Mouse (Mus musculus) limb, embryonic 11.5 days (tissue): ENCODE measurements around the gene Eid1. TPM values are rescaled to one million over a fixed set of nuclear protein-coding genes. Genes with fewer than 3 reads are reported as not detected.

ENCODE experiments used
- ATAC-seq: fragments of 200-750 bp; cut with Nextera tagmentation; 2 replicates; pipeline ENCODE4 v1.8.0; 2017; ENCODE audit warnings: low read depth; ENCODE audit not compliant: insufficient number of reproducible peaks, low FRiP score, low TSS enrichment
- DNase-seq: peaks from one replicate; pipeline ENCODE4 v3.0.0-alpha.2; 2015; ENCODE audit warnings: low spot score
- H3K27ac ChIP-seq: fragments of 300-500 bp; sonication (generic); replicated peaks from 2 replicates; pipeline ENCODE4 v1.5.1; 2014; ENCODE audit warnings: low read depth, mild to moderate bottlenecking, low read length
- H3K27me3 ChIP-seq: fragments of 300-500 bp; sonication (generic); 2 replicates; pipeline ENCODE4 v1.6.1; 2014; ENCODE audit warnings: mild to moderate bottlenecking, low read length, mixed read lengths; ENCODE audit not compliant: control insufficient read depth, insufficient read depth
- H3K36me3 ChIP-seq: fragments of 300-500 bp; sonication (generic); 2 replicates; pipeline ENCODE4 v1.6.1; 2014; ENCODE audit warnings: mild to moderate bottlenecking, low read length, moderate library complexity, mixed read lengths; ENCODE audit not compliant: control insufficient read depth, insufficient read depth
- H3K4me1 ChIP-seq: fragments of 300-500 bp; sonication (generic); 2 replicates; pipeline ENCODE4 v1.6.1; 2014; ENCODE audit warnings: low read length, mixed read lengths; ENCODE audit not compliant: control insufficient read depth, insufficient read depth
- H3K4me2 ChIP-seq: fragments of 300-500 bp; sonication (generic); 2 replicates; pipeline ENCODE4 v1.6.1; 2014; ENCODE audit warnings: low read depth, mild to moderate bottlenecking, moderate library complexity; ENCODE audit not compliant: severe bottlenecking
- H3K4me3 ChIP-seq: fragments of 300-500 bp; sonication (generic); 2 replicates; pipeline ENCODE4 v1.5.1; 2014; ENCODE audit warnings: low read depth, low read length
- H3K9ac ChIP-seq: fragments of 300-500 bp; sonication (generic); 2 replicates; pipeline ENCODE4 v1.6.1; 2014; ENCODE audit warnings: mild to moderate bottlenecking, low read length
- H3K9me3 ChIP-seq: fragments of 300-500 bp; sonication (generic); 2 replicates; pipeline ENCODE4 v1.6.1; 2016; ENCODE audit warnings: low read length; ENCODE audit not compliant: control insufficient read depth
- WGBS: fragments of 180-500 bp; shearing (Covaris S2); extraction: QIAGEN DNeasy Blood & Tissue Kit; methylation state at CpG from one replicate; pipeline ENCODE4 v1.1.7; 2014; 5-methylcytosine and 5-hydroxymethylcytosine counted together
- polyA plus RNA-seq: library from polyadenylated mRNA; unstranded; fragments of >200 nt; fragmentation: Nextera tagmentation; extraction: Ambion mirVana; gene quantifications from 2 replicates; pipeline ENCODE4 v1.2.1, GENCODE M21; 2014

Eid1 gene
- polyA plus RNA-seq, 1 experiment from 2014 or later, result 232 TPM

DNA sequence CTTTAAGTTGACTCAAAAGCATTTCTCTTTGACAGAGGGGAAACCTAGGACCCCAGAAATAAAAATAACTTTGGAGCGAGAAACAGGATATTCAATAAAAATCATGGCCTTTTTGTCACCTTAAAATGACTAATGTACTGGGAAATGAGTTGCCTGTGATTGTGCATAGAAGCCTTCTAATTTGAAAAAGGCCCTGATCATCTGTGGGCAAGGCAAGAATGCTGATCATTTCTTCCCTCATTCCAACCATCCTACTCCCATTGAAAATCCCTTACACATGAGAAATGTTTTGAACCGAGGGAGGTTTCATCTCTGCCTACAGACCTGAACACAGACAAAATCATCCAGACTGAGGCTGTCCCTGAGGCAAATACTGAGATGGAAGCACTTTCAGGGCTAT lies 30.0 kb downstream of the Eid1 start:
- H3K27me3 ChIP-seq, result no peaks in the 10 kb centered on the region
- WGBS, result 74% methylated on average over 2 of the region's 2 CpGs
- H3K4me2 ChIP-seq, result no peak overlapping the region
- no peak for ATAC-seq
- H3K9me3 ChIP-seq, result no peaks in the 10 kb centered on the region
- H3K27ac ChIP-seq, result no peak overlapping the region
- no peak for DNase-seq
- no peak overlapping the region for H3K4me3 ChIP-seq
- no peaks in the 10 kb centered on the region for H3K4me1 ChIP-seq
- no peaks in the 10 kb centered on the region for H3K36me3 ChIP-seq
- H3K9ac ChIP-seq, result no peak overlapping the region

DNA sequence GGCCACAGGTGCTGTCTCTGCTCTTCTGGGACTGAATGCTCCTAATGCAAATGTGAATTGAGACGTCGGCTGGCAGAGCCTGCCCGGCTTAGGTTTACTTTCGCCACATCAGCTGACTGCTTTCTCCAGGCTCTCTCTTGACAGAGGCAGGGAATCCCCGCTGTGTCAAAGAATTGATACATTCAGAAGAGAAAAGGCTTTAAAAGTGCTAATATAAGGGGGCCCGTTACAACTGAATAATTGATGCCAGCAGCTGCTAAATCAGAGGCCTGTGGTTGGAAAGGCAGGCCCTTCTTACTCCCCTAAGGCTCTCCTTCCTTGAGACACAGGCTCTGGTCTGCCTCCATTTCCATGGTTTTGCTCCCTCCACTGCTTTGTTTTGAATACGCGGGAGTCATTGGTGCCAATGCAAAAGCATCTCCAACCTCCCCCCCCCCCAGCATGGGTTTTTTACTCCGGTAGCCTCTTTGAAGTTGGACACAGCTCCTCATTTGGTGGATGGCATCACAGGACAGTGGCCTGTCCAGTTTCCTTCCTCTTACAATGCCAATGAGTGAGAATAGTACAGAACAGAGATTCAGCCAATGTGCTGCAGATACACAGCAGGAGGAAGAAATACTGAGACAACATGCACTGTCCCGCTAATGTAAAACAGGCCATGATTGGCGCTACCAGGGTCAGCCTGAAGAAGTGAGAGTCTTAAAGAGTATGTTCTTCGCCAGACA lies 32.2 kb downstream of the Eid1 start:
- Histone ChIP-seq H3K4me3 (no peak overlapping the region), H3K36me3 (no peaks in the 10 kb centered on the region), H3K9me3 (no peaks in the 10 kb centered on the region), H3K27ac (no peak overlapping the region), H3K4me1 (no peaks in the 10 kb centered on the region), H3K9ac (no peak overlapping the region), H3K27me3 (no peaks in the 10 kb centered on the region), H3K4me2 (no peak overlapping the region)
- WGBS, result 58% methylated on average over 12 of the region's 12 CpGs
- DNase-seq (no peak), ATAC-seq (no peak)

DNA sequence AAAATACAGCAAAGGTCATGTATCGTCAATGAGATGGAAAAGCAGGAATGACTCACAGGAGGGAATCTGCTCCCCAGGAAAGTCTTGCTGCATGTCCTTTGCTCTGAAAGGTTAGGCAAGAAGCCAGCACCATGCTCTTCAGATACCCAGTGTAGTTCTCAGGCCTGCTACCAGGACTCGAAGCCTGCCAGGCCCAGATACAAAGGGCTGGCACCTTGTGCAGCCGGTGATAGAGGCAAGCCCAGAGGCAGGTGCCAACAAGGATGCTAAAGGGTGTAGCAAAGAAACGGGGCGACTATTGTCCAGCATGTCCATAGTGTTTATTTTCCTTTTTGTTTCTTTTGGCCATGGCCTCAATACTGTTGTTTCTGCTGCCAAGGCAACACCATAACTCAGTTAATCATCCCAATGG lies 33.6 kb downstream of the Eid1 start:
- ATAC-seq (no peak), DNase-seq (no peak)
- H3K9me3 ChIP-seq, result no peaks in the 10 kb centered on the region
- H3K9ac ChIP-seq, result no peak overlapping the region
- no peak overlapping the region for H3K27ac ChIP-seq
- no peak overlapping the region for H3K4me3 ChIP-seq
- WGBS, result 93% methylated on average over 5 of the region's 5 CpGs
- no peak overlapping the region for H3K4me2 ChIP-seq
- H3K27me3 ChIP-seq, result no peaks in the 10 kb centered on the region
- no peaks in the 10 kb centered on the region for H3K4me1 ChIP-seq
- H3K36me3 ChIP-seq, result no peaks in the 10 kb centered on the region

GRCm38 (mm10) chr2:125716599-125716998 lies 43.7 kb downstream of the Eid1 start:
- Histone ChIP-seq H3K27ac (no peak overlapping the region), H3K4me2 (no peak overlapping the region), H3K9ac (no peak overlapping the region), H3K4me1 (no peaks in the 10 kb centered on the region), H3K27me3 (peaks cover 5% of the 10 kb centered on the region; the same call in 1 of the 2 replicates), H3K4me3 (no peak overlapping the region), H3K36me3 (no peaks in the 10 kb centered on the region), H3K9me3 (no peaks in the 10 kb centered on the region)
- DNase-seq (no peak), ATAC-seq (no peak)
- 84% methylated on average over 8 of the region's 8 CpGs for WGBS

- peaks cover 7% of the 10 kb centered on the region; the same call in 1 of the 2 replicates for H3K4me1 ChIP-seq
- H3K27ac ChIP-seq, result no peak overlapping the region
- peak; percentile 59 for DNase-seq
- H3K4me3 ChIP-seq, result peak overlapping the region; percentile 51
- H3K4me2 ChIP-seq, result peak overlapping the region; percentile 96
- H3K27me3 ChIP-seq, result peaks cover 25% of the 10 kb centered on the region
- WGBS, result under 1% methylated on average over 18 of the region's 18 CpGs
- no peak overlapping the region; the same call in 1 of the 2 replicates for H3K9ac ChIP-seq
- no peaks in the 10 kb centered on the region for H3K9me3 ChIP-seq
- ATAC-seq, result no peak; the same call in 1 of the 2 replicates
- H3K36me3 ChIP-seq, result no peaks in the 10 kb centered on the region
Observed at GRCm38 (mm10) chr2:125723086-125723407, 50.2 kb downstream of the Eid1 start.

GRCm38 (mm10) chr2:125723408-125724085 lies 50.7 kb downstream of the Eid1 start:
- ATAC-seq, result peak; percentile 76
- peaks cover 7% of the 10 kb centered on the region; the same call in 1 of the 2 replicates for H3K4me1 ChIP-seq
- DNase-seq, result peak; percentile 71
- no peaks in the 10 kb centered on the region for H3K9me3 ChIP-seq
- H3K36me3 ChIP-seq, result no peaks in the 10 kb centered on the region
- peak overlapping the region; percentile 51 for H3K4me3 ChIP-seq
- H3K9ac ChIP-seq, result peak overlapping the region; percentile 22
- H3K27ac ChIP-seq, result no peak overlapping the region
- peak overlapping the region; percentile 96 for H3K4me2 ChIP-seq
- peaks cover 25% of the 10 kb centered on the region for H3K27me3 ChIP-seq
- under 1% methylated on average over 34 of the region's 34 CpGs for WGBS

- Histone ChIP-seq H3K27ac (no peak within 1 kb of the TSS), H3K9me3 (no peaks in the 10 kb centered on the region), H3K36me3 (no peaks in the 10 kb centered on the region), H3K4me1 (peaks cover 7% of the 10 kb centered on the region; the same call in 1 of the 2 replicates), H3K9ac (peak within 1 kb of the TSS; percentile 22), H3K4me3 (peak within 1 kb of the TSS; percentile 51), H3K4me2 (peak within 1 kb of the TSS; percentile 96), H3K27me3 (peaks cover 25% of the 10 kb centered on the region)
- ATAC-seq (peak; percentile 68), DNase-seq (peak; percentile 66)
- WGBS, result under 1% methylated on average over 15 of the region's 15 CpGs
Observed at GRCm38 (mm10) chr2:125724086-125724430, 51.2 kb downstream of the Eid1 start, which contains the start of gene Shc4. Gene Shc4 (minus strand): TSS chr2:125724148.
